Comparison of ENCODE assay signal across 31 mouse cellular contexts in the genomic region with DNA sequence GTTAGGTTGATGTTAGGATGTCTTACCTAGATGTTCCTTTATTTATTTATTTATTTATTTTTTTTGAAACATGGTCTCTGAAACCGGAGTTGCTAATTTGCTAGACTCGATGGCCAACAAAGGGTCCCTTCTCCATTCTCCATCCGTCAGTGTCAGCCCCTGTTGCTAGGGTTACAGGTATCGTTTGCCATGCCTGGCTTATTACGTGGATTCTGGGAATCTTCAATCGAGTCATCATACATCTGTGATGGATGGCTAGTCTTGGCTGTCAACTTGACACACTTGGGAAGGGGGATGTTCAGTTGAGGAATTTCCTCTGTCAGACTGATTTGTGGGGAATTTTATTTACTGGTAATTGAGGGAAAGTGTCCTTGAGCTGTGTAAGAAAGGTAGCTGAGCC. TPM values are rescaled to one million over a fixed set of nuclear protein-coding genes. Genes with fewer than 3 reads are reported as not detected.
DNase-seq lines count a peak whose midpoint lies in the region; ATAC-seq and TF ChIP-seq lines count a peak whose summit lies in the region.
"Had no signal": no experiment of that assay in that cellular context is flagged by ENCODE, and none has a peak within 500 bp of the region (broad histone marks: within the 10 kb centered on the region; RNA-seq: fewer than 3 reads in every experiment).

No protein-coding gene starts in this region.

- intact Hi-C loops in gastrocnemius, adult 2 months (cut with DNase I), result no loop called here
- intact Hi-C loops in heart, postnatal 36 days (cut with DNase I), result no loop called here

- no peak overlapping the region for H3K9ac ChIP-seq in heart, embryonic 15.5 days
- H3K9ac ChIP-seq: embryonic facial prominence, embryonic 13.5 days; limb, embryonic 12.5 days; liver, postnatal 0 days; neural tube, embryonic 13.5 days had no signal

- 75% methylated on average over 6 of the region's 6 CpGs for WGBS in heart, embryonic 15.5 days

- no peaks in the 10 kb centered on the region; the same call in 1 of the 2 replicates for H3K36me3 ChIP-seq in heart, embryonic 15.5 days
- H3K36me3 ChIP-seq: embryonic facial prominence, embryonic 13.5 days; limb, embryonic 12.5 days; midbrain, embryonic 10.5 days; neural tube, embryonic 13.5 days had no signal

- H3K4me3 ChIP-seq in gastrocnemius, adult 2 months, result no peak overlapping the region
- H3K4me3 ChIP-seq in heart, embryonic 15.5 days, result no peak overlapping the region
- no peak overlapping the region for H3K4me3 ChIP-seq in layer of hippocampus, adult 2 months
- H3K4me3 ChIP-seq: embryonic facial prominence, embryonic 13.5 days; limb, embryonic 12.5 days; midbrain, embryonic 10.5 days; myocyte; neural tube, embryonic 13.5 days had no signal

- H3K4me2 ChIP-seq in heart, embryonic 15.5 days, result no peak overlapping the region
- H3K4me2 ChIP-seq: embryonic facial prominence, embryonic 13.5 days; limb, embryonic 12.5 days; liver, embryonic 11.5 days; neural tube, embryonic 13.5 days had no signal

- no peaks in the 10 kb centered on the region for H3K27me3 ChIP-seq in heart, embryonic 15.5 days
- H3K27me3 ChIP-seq: embryonic facial prominence, embryonic 13.5 days; limb, embryonic 12.5 days; neural tube, embryonic 13.5 days had no signal

- peaks cover 13% of the 10 kb centered on the region; the same call in 1 of the 2 replicates for H3K4me1 ChIP-seq in heart, embryonic 15.5 days (replicated peaks)
- H3K4me1 ChIP-seq: embryonic facial prominence, embryonic 13.5 days; limb, embryonic 12.5 days; midbrain, embryonic 10.5 days; neural tube, embryonic 13.5 days had no signal

- no peaks in the 10 kb centered on the region for H3K9me3 ChIP-seq in heart, embryonic 15.5 days (replicated peaks)
- H3K9me3 ChIP-seq: midbrain, embryonic 10.5 days; neural tube, embryonic 13.5 days had no signal

- peak; percentile 41 to 84 for DNase-seq in adrenal gland, adult (ENCODE audit: inconsistent age in 2 of 2, low spot score in 1 of 2)
- no peak for DNase-seq in adrenal gland, postnatal 10 days
- DNase-seq in gastrocnemius, adult 2 months, result no peak
- DNase-seq in gastrocnemius, postnatal 25 days, result no peak
- DNase-seq in heart, postnatal 36 days, result no peak
- DNase-seq in layer of hippocampus, adult 2 months (ENCODE audit: low spot score in 2 of 2), result no peak
- DNase-seq in layer of hippocampus, adult 18-20 months (ENCODE audit: low spot score in 2 of 2), result no peak
- DNase-seq: cerebellum, adult 9-10 months; kidney, postnatal 25 days; liver, postnatal 0 days; retina, postnatal 1 day; spleen, adult 18-20 months had no signal

- ATAC-seq in heart, embryonic 15.5 days (replicated peaks; ENCODE audit: insufficient number of reproducible peaks, insufficient read depth, low FRiP score, low read depth), result no peak
- ATAC-seq: forebrain, embryonic 14.5 days; intestine, postnatal 0 days; liver, postnatal 0 days; midbrain, embryonic 16.5 days had no signal

- TF ChIP-seq CTCF in gastrocnemius, adult 2 months (IDR thresholded peaks at IDR 0.05), result no peak
- no peak for TF ChIP-seq CTCF in layer of hippocampus, adult 2 months (conservative IDR thresholded peaks at IDR 0.05)

- H3K27ac ChIP-seq in gastrocnemius, adult 2 months, result peak overlapping the region; percentile 67; the same call in 1 of the 2 replicates
- H3K27ac ChIP-seq in heart, embryonic 15.5 days, result peak overlapping the region; percentile 65
- peak overlapping the region; percentile 76; the same call in 1 of the 2 replicates for H3K27ac ChIP-seq in layer of hippocampus, adult 2 months
- H3K27ac ChIP-seq: embryonic facial prominence, embryonic 13.5 days; limb, embryonic 12.5 days; macrophage; midbrain, embryonic 10.5 days; neural tube, embryonic 13.5 days had no signal

RNA-seq across cellular contexts. Expression of a gene that starts 25.3 kb away (rescaled TPM):
- under 1 TPM in 1 of 2 experiments, not detected in 1; 0.21 TPM for total RNA-seq in adrenal gland, postnatal 10 days (2021)
- under 1 TPM in 1 of 2 experiments, not detected in 1; 0.18 TPM for total RNA-seq in gastrocnemius, adult 2 months (2021)
- total RNA-seq in gastrocnemius, postnatal 25 days (2021), result not detected
- not detected in 2 replicates for polyA plus RNA-seq in heart, embryonic 15.5 days (2015; fragmentation: Nextera tagmentation; extraction: Ambion mirVana)
- total RNA-seq in heart, postnatal 36 days (2021), result not detected
- total RNA-seq in layer of hippocampus, adult 2 months (2021), result not detected
- total RNA-seq in layer of hippocampus, adult 18-20 months (2021), result not detected
- total RNA-seq: common myeloid progenitor, adult 5-6 weeks; granulocyte monocyte progenitor cell, adult 5-6 weeks; left cerebral cortex, postnatal 14 days had no signal
- polyA plus RNA-seq: brain, embryonic 14.5 days; embryonic facial prominence, embryonic 13.5 days; forebrain, embryonic 14.5 days; frontal cortex, adult 2 months; intestine, postnatal 0 days; kidney, embryonic 14.5 days; limb, embryonic 12.5 days; liver, embryonic 11.5 days; liver, postnatal 0 days; lung, postnatal 0 days; macrophage; midbrain, embryonic 10.5 days; midbrain, embryonic 16.5 days; myocyte; neural tube, embryonic 13.5 days; thymus, postnatal 0 days had no signal

RNA-seq across cellular contexts. Expression of a gene that starts 26.0 kb away (rescaled TPM):
- 10 to 100 TPM; 59.5 to 68.1 TPM for total RNA-seq in adrenal gland, postnatal 10 days (2021)
- 10 to 100 TPM; 25.3 to 37.5 TPM for total RNA-seq in gastrocnemius, adult 2 months (2021)
- total RNA-seq in gastrocnemius, postnatal 25 days (2021), result 10 to 100 TPM; 16.8 to 26.3 TPM
- 14.5 and 17.4 TPM in 2 replicates for polyA plus RNA-seq in heart, embryonic 15.5 days (2015; fragmentation: Nextera tagmentation; extraction: Ambion mirVana)
- total RNA-seq in heart, postnatal 36 days (2021), result 10 to 100 TPM; 47.0 to 64.1 TPM
- total RNA-seq in layer of hippocampus, adult 2 months (2021), result 10 to 100 TPM; 30.2 TPM
- total RNA-seq in layer of hippocampus, adult 18-20 months (2021), result 10 to 100 TPM; 25.8 to 26.0 TPM
- total RNA-seq: common myeloid progenitor, adult 5-6 weeks; granulocyte monocyte progenitor cell, adult 5-6 weeks had no signal
- polyA plus RNA-seq: macrophage had no signal

Comparison
In these comparisons a context has a peak if more than half of its experiments do, and no peak if none do; other contexts are left out.
1. DNase-seq: peak in adrenal gland, adult (2 of 2); none in adrenal gland, postnatal 10 days (single experiment), gastrocnemius, adult 2 months (single experiment), gastrocnemius, postnatal 25 days (single experiment), heart, postnatal 36 days (0 of 2), layer of hippocampus, adult 2 months (0 of 2) and layer of hippocampus, adult 18-20 months (0 of 2).
2. Peak in every context shown above with its lines, with median percentiles within 50 percentile points of each other: H3K27ac ChIP-seq.